Mouse (Mus musculus): ENCODE data around the gene Mcl1. TPM values are rescaled to one million over a fixed set of nuclear protein-coding genes. Genes with fewer than 3 reads are reported as not detected.

Mcl1 gene
- polyA plus RNA-seq, 1 experiment from 2014 or later, result 54.1 TPM

DNA sequence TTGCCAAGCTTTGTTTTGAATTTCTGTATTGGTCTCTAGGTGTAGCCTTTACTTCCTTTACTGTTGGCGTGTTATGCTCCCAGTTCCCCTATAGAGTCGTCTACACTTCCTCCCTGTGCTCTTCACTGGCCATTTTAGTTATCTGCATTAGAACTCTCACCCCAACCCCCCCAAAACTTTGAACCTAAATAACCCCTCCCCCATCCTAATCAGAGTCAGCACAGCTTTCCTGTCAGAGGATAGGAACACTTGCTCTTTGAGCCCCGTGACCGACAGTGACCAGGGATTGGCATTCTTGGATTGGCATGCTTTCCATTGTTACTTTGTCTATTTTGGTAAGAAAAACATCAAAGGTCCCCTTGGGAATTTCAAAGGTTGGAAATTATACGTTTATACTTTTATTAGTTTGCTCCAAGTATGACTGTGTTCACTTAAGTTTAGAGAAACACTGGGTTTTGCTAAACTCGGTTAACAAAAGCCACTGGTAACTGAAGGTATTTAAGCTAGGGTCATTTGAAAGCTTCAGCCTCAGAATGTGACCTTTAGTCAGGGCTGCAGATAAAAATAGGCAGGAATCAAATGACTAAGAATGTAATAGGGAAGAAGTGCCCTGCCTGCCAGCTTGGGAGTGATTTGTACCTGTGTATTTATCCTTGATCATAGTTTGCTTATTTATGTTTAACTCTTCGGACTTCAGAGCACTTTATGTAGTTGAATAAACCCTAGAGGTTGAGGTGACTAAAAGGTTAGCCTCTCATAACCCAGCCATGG is 3.5 kb downstream of the Mcl1 start:
- 29% methylated on average over 7 of the region's 7 CpGs for WGBS
- Histone ChIP-seq H3K4me1 (peaks cover 41% of the 10 kb centered on the region), H3K36me3 (peaks cover 16% of the 10 kb centered on the region; the same call in 1 of the 2 replicates), H3K9ac (no peak overlapping the region), H3K4me2 (peak overlapping the region; percentile 67), H3K27me3 (replicated peaks) (no peaks in the 10 kb centered on the region), H3K4me3 (replicated peaks) (peak overlapping the region; percentile 0; the same call in 1 of the 2 replicates), H3K27ac (peak overlapping the region; percentile 0; the same call in 1 of the 2 replicates), H3K9me3 (no peaks in the 10 kb centered on the region)
- ATAC-seq (ENCODE audit: insufficient read depth, low FRiP score, low read depth), result no peak

- no peaks in the 10 kb centered on the region for H3K9me3 ChIP-seq
- peaks cover 48% of the 10 kb centered on the region for H3K4me1 ChIP-seq
- no peaks in the 10 kb centered on the region for H3K27me3 ChIP-seq (replicated peaks)
- peak overlapping the region; percentile 67; the same call in 1 of the 2 replicates for H3K4me2 ChIP-seq
- H3K4me3 ChIP-seq (replicated peaks), result peak overlapping the region; percentile 4; the same call in 1 of the 2 replicates
- ATAC-seq (ENCODE audit: insufficient read depth, low FRiP score, low read depth), result no peak
- peaks cover 16% of the 10 kb centered on the region; the same call in 1 of the 2 replicates for H3K36me3 ChIP-seq
- peak overlapping the region; percentile 33; the same call in 1 of the 2 replicates for H3K27ac ChIP-seq
- WGBS, result 68% methylated on average over 7 of the region's 7 CpGs
- H3K9ac ChIP-seq, result no peak overlapping the region
These were observed 4.3 kb downstream of the Mcl1 start for GRCm38 (mm10) chr3:95662724-95663449.

- peaks cover 16% of the 10 kb centered on the region; the same call in 1 of the 2 replicates for H3K36me3 ChIP-seq
- H3K4me3 ChIP-seq (replicated peaks), result no peak overlapping the region
- no peak overlapping the region for H3K9ac ChIP-seq
- no peak for ATAC-seq (ENCODE audit: insufficient read depth, low FRiP score, low read depth)
- peak overlapping the region; percentile 33; the same call in 1 of the 2 replicates for H3K27ac ChIP-seq
- H3K27me3 ChIP-seq (replicated peaks), result no peaks in the 10 kb centered on the region
- H3K9me3 ChIP-seq, result no peaks in the 10 kb centered on the region
- peaks cover 54% of the 10 kb centered on the region for H3K4me1 ChIP-seq
- 81% methylated on average over 2 of the region's 2 CpGs for whole genome bisulfite sequencing
- no peak overlapping the region for H3K4me2 ChIP-seq
These were observed 4.9 kb downstream of the Mcl1 start for GRCm38 (mm10) chr3:95663486-95663885.

DNA sequence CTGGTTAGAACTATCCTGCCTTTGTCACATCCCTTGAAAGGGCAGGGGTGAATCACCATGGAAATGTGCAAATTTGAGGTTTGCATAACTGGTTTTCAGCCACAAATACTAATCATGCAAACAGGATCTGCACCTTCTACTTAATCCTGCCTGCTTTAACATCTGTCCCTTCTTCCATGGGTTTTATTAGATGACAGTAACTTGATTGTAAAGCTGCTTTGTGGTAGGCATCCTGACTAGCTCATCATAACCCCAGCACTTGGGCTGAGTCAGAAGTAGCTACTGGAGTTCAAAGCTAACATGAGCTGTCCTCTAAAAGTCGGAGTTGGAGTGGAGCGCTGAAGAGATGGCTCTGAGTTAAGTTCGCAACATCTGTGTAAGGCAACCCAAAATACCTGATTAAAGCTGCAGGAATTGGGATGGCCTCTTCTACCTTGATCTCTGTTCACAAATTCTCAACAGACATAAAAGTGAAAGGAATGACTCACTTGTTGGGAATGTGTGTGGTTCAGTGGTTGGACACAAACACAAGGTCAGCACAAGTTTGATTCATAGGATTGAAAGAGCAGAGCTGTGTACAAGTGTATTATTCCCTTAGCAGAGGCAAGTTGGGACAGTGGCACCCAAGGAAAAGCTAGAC is 5.5 kb downstream of the Mcl1 start:
- H3K4me3 ChIP-seq (replicated peaks), result no peak overlapping the region
- no peak overlapping the region for H3K9ac ChIP-seq
- WGBS, result 79% methylated on average over 3 of the region's 3 CpGs
- peak overlapping the region; percentile 33 for H3K27ac ChIP-seq
- H3K4me2 ChIP-seq, result no peak overlapping the region
- no peak for ATAC-seq (ENCODE audit: insufficient read depth, low FRiP score, low read depth)
- no peaks in the 10 kb centered on the region for H3K9me3 ChIP-seq
- peaks cover 16% of the 10 kb centered on the region; the same call in 1 of the 2 replicates for H3K36me3 ChIP-seq
- peaks cover 55% of the 10 kb centered on the region for H3K4me1 ChIP-seq
- no peaks in the 10 kb centered on the region for H3K27me3 ChIP-seq (replicated peaks)

- no peak for ATAC-seq (ENCODE audit: insufficient read depth, low FRiP score, low read depth)
- H3K36me3 ChIP-seq, result peaks cover 16% of the 10 kb centered on the region; the same call in 1 of the 2 replicates
These were observed 6.4 kb downstream of the Mcl1 start for GRCm38 (mm10) chr3:95664940-95665352.

GRCm38 (mm10) chr3:95666124-95666844 is 7.7 kb downstream of the Mcl1 start:
- Histone ChIP-seq H3K4me3 (replicated peaks) (no peak overlapping the region), H3K9ac (no peak overlapping the region), H3K27ac (peak overlapping the region; percentile 89), H3K4me1 (peaks cover 46% of the 10 kb centered on the region), H3K4me2 (no peak overlapping the region), H3K27me3 (replicated peaks) (no peaks in the 10 kb centered on the region), H3K9me3 (no peaks in the 10 kb centered on the region), H3K36me3 (0 out of 2 replicates have a peak, but pooled peaks cover 10% of the 10 kb centered on the region)
- peak; percentile 67 for ATAC-seq (ENCODE audit: insufficient read depth, low FRiP score, low read depth)
- WGBS, result 18% methylated on average over 6 of the region's 6 CpGs

More at GRCm38 (mm10) chr3:95664940-95665352, 6.4 kb downstream of the Mcl1 start:
- Histone ChIP-seq H3K27ac (peak overlapping the region; percentile 33; the same call in 1 of the 2 replicates), H3K27me3 (replicated peaks) (no peaks in the 10 kb centered on the region), H3K4me2 (no peak overlapping the region), H3K4me1 (peaks cover 55% of the 10 kb centered on the region), H3K9me3 (no peaks in the 10 kb centered on the region), H3K9ac (no peak overlapping the region), H3K4me3 (replicated peaks) (no peak overlapping the region)
- WGBS, result 85% methylated on average over 4 of the region's 4 CpGs

DNA sequence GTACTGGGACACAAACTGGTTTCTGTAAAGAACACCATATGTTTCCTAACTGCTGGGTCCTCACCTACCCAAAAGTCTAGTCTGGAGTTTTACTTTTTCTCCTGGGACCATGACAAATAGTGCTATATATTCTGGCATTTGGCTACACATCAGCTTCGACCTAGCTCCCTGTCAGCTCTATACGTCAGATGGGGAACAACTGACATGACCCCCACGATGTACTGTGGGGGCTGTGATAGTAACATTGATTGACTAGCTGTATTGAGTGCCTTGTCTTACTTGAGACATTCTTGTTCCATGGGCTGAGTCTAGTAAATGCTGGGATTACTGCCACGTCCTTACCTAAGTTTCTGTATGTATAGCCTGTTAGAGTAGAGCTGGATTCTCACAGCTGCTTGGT is 8.9 kb downstream of the Mcl1 start:
- Histone ChIP-seq H3K27ac (peak overlapping the region; percentile 89), H3K4me1 (peaks cover 58% of the 10 kb centered on the region), H3K27me3 (replicated peaks) (no peaks in the 10 kb centered on the region), H3K9ac (peak overlapping the region; percentile 16; the same call in 1 of the 2 replicates), H3K36me3 (0 out of 2 replicates have a peak, but pooled peaks cover 10% of the 10 kb centered on the region), H3K4me3 (replicated peaks) (no peak overlapping the region), H3K4me2 (peak overlapping the region; percentile 29), H3K9me3 (no peaks in the 10 kb centered on the region)
- 21% methylated on average over 4 of the region's 4 CpGs for WGBS
- peak; percentile 6; the same call in 1 of the 2 replicates for ATAC-seq (ENCODE audit: insufficient read depth, low FRiP score, low read depth)

DNA sequence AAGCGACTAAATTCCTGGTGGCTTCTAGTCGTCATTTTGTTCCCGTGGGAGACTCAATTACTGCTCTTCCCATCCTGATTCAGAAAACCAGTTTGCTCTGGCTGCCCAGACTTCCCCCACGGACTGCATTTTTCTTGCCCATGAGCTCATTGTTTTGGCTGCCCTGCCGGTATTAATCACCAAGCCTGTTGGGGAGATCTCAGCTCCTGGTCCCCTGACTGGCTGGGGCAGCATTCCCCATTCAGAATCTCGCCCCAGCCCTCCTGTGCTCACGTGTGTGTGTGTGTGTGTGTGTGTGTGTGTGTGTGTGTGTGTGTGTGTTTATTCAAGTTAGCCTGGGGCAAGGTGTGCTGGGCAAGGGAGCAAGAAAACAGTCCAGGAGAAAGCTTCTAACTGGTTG is 9.4 kb downstream of the Mcl1 start:
- peak overlapping the region; percentile 16; the same call in 1 of the 2 replicates for H3K9ac ChIP-seq
- H3K9me3 ChIP-seq, result no peaks in the 10 kb centered on the region
- peak overlapping the region; percentile 89 for H3K27ac ChIP-seq
- H3K27me3 ChIP-seq (replicated peaks), result no peaks in the 10 kb centered on the region
- H3K36me3 ChIP-seq, result 0 out of 2 replicates have a peak, but pooled peaks cover 8% of the 10 kb centered on the region
- peak; percentile 73 for ATAC-seq (ENCODE audit: insufficient read depth, low FRiP score, low read depth)
- peaks cover 58% of the 10 kb centered on the region for H3K4me1 ChIP-seq
- H3K4me3 ChIP-seq (replicated peaks), result no peak overlapping the region
- WGBS, result 11% methylated on average over 7 of the region's 7 CpGs
- H3K4me2 ChIP-seq, result peak overlapping the region; percentile 29

- Histone ChIP-seq H3K9me3 (no peaks in the 10 kb centered on the region), H3K36me3 (0 out of 2 replicates have a peak, but pooled peaks cover 6% of the 10 kb centered on the region), H3K4me3 (replicated peaks) (no peak overlapping the region), H3K9ac (no peak overlapping the region), H3K27ac (peak overlapping the region; percentile 89), H3K4me2 (peak overlapping the region; percentile 29; the same call in 1 of the 2 replicates), H3K27me3 (replicated peaks) (no peaks in the 10 kb centered on the region), H3K4me1 (peaks cover 62% of the 10 kb centered on the region)
- ATAC-seq (ENCODE audit: insufficient read depth, low FRiP score, low read depth), result no peak
- WGBS, result 52% methylated on average over 7 of the region's 7 CpGs
These were observed 10.2 kb downstream of the Mcl1 start for GRCm38 (mm10) chr3:95668589-95669308.

DNA sequence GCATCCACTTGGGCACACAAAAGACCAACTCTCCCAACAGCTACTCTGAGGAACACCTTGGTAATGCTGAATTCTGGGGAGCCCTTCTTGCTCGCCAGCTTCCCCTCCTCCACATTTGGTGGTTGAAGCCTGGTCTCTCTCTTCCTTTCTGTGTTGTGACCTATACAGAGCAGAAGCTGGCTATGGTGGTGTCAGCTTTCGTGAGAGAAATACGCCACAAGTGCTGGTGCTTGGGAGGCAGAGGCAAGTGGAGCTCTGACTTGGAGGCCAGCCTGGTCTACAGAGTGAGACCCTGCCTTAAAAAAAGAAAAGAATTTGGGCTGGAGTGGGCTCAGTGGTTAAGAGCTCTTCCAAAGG is 10.7 kb downstream of the Mcl1 start:
- no peaks in the 10 kb centered on the region for H3K27me3 ChIP-seq (replicated peaks)
- H3K4me3 ChIP-seq (replicated peaks), result no peak overlapping the region
- H3K9ac ChIP-seq, result no peak overlapping the region
- H3K36me3 ChIP-seq, result 0 out of 2 replicates have a peak, but pooled peaks cover 3% of the 10 kb centered on the region
- 85% methylated on average over 3 of the region's 3 CpGs for WGBS
- H3K4me1 ChIP-seq, result peaks cover 62% of the 10 kb centered on the region
- no peak overlapping the region for H3K27ac ChIP-seq
- no peak for ATAC-seq (ENCODE audit: insufficient read depth, low FRiP score, low read depth)
- no peaks in the 10 kb centered on the region for H3K9me3 ChIP-seq
- H3K4me2 ChIP-seq, result no peak overlapping the region

Measured in stomach, embryonic 15.5 days (tissue).